Mouse (Mus musculus) brain, embryonic 14.5 days (tissue): ENCODE data around the gene Olfr1277.

Source experiments
- CTCF ChIP-seq: fragments of 200-500 bp; IDR thresholded peaks from 2 replicates; pipeline ENCODE4 v1.5.1; 2012; ENCODE audit warnings: inconsistent platforms, mild to moderate bottlenecking, moderate library complexity, borderline replicate concordance; ENCODE audit not compliant: insufficient read depth, insufficient read length; ENCODE audit errors: extremely low read depth
- POLR2A ChIP-seq: fragments of 200-500 bp; IDR thresholded peaks from 2 replicates; pipeline ENCODE4 v1.6.1; 2012; ENCODE audit warnings: mild to moderate bottlenecking, inconsistent platforms, borderline replicate concordance; ENCODE audit not compliant: poor library complexity, insufficient read depth, insufficient read length, severe bottlenecking; ENCODE audit errors: extremely low read depth

- TF ChIP-seq POLR2A (no peak), CTCF (no peak)
Observed at GRCm38 (mm10) chr2:111313717-111314116, 39.8 kb upstream of the Olfr1277 start, which contains the start of gene Olfr1280.
